Mouse (Mus musculus) cerebellum, adult 9-11 months (tissue): ENCODE data around the gene Ulk3.

ENCODE experiments used
- DNase-seq: peaks from one replicate; pipeline ENCODE4 v3.0.0; 2022

Ulk3 gene

DNA sequence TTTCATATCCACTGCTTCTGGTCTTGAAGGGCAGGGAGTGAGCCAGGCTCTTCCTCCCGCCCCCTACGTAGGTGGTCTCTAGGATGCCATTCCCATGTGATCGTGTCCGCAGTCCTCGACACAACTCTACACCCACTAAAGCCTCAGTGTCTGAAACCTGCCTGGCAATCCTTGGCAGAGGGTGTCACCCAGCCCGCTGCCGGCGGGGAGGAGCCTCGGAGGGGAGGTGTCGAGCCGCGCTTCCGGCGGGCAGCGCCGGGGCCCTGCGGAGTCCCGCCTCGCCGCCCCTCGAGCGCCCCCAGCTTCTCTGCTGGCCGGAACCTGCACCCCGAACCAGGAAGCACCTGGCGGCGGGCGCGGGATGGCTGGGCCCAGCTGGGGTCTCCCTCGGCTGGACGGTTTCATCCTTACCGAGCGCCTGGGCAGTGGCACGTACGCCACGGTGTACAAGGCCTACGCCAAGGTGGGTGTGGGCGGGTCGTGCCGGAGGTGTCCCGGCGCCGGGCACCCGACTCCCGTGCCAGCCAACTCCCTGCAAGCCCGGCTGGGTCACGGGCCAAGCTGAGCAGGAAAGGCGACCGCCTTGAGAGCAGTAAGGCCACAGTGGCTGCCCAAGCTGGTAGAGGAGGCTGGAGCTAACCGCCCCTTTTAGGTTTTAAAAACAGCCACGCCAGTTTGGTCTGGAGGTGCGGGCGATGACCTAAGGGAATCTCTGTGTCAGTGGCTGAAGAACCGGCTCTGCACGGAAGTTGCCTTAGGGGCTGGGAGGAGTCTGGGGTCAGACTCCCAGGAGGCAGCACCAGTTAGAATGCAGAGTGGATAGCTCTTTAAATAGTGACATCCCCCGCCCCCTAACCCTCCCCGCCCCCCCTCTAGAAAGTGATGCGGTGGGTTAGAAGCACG is at the start of gene Ulk3:
TSS of gene Ulk3 (plus strand) at position 229 of the 903 bp plus-strand sequence.
- DNase-seq: peak; percentile 81

DNA sequence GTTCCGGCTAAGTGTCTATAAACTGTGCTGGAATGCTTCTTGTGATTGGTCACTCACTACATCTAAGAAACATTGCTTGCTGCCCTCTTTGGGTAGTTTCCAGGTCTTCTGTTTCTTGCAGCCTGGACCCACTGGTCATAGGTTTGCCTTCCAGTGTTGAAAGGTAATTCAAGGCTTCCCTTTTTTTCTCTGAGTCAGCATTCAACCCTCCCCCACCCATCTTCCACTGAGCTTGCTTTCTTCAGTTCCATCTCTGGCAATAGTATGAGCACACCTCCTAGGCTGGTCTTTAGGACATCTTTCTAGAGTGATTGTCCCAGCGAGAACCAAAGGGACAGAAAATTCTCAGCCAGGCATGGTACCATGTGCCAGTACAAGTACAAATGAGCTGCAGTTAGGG is 49.7 kb upstream of the Ulk3 start:
- DNase-seq: no peak

DNA sequence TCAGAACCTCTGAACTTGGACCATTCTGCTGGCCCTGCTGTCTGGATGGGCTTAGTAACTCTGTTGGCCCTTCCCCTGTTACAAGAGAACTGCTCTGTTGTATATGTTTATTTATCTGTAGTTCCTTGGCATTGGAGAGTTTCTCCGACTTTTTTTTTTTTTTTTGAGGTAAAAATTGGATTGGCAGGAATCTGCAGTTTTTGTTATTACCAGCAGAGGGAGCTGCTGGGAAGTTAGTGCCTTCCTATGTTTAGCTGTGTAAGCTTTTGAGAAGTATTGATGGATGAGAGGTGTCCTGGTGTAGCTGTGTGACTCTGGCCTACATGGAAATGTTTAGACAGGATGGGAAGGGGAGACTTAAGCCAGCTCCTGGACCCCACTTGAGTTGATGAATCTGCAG is 47.9 kb upstream of the Ulk3 start:
- DNase-seq: peak; percentile 56

GRCm38 (mm10) chr9:57543951-57544350 is 45.3 kb upstream of the Ulk3 start:
- no peak for DNase-seq

DNA sequence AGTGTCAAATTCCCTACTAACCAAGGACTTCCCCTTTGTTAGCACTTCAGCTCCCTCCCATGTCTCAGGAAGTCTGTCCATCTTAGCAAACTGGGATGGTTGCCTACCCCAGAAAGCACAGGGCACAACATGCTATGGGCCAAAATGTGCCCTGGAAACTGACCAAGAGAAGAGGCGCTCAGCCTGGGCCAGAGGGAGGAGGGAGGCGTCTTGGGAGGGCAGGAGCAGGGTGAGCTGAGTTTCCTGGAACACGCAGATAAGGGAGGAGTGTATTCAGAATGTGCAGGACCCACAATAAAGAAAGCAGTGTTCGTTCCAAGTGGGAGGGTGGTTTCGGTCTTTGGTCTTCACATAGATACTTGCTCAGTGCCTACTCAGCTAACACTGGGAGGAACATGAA is 42.0 kb upstream of the Ulk3 start:
- DNase-seq: peak; percentile 70

GRCm38 (mm10) chr9:57547869-57548268 is 41.4 kb upstream of the Ulk3 start:
- DNase-seq: no peak

DNA sequence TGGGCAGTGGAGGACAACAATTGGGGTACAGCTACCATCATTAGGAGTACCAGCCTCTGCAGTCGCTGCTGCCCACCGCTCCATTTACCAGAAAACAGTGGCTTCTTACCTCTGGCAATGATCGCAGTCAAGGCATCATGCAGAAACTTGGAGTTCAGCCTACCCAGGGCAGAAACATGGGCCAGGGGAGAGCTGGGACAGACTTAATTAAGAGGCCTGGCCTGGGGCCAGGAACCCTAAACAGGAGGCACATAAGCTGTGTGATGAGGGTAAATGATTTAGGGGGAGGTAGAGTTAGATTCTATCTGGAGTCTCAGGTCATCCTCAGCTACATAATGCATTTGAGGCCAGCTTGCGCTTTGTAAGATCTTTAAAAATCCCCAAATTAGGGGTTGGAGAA is 40.1 kb upstream of the Ulk3 start:
- peak; percentile 60 for DNase-seq

DNA sequence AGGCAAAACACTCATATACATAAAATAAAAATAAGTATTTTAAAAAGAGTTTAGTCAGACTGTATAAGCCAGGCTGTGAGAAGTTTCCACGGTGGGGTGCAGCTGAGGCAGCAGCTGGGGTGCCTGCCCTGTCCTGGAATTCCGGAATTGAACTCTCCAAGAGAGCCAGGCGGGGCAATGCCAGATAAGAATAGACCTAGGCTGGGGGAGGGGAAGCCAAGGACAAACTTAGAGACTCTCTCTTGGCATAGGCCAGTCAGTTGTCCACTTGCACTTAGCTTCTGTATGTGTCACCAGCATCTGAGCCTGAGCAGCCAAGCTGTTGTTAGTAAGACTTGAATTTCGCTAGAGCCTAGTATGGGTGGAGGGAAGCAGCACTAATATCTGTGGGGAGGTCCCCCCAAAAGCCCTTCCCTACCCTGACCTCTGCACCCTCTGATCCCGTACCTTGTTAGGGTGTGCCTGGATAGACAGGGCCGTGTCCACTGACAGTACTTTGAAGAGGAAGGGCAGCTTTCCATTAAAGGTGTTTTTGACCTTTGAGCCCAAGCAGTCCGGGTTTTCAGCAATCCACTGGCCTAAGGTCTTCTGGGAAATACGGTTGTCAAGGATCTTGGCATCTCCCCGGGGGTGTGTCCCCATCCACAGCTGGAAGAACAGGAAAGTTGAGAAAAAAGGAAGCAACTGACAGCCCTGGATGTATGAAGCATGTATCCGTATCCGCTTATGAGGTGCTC is 39.0 kb upstream of the Ulk3 start:
- DNase-seq: peak; percentile 43

DNA sequence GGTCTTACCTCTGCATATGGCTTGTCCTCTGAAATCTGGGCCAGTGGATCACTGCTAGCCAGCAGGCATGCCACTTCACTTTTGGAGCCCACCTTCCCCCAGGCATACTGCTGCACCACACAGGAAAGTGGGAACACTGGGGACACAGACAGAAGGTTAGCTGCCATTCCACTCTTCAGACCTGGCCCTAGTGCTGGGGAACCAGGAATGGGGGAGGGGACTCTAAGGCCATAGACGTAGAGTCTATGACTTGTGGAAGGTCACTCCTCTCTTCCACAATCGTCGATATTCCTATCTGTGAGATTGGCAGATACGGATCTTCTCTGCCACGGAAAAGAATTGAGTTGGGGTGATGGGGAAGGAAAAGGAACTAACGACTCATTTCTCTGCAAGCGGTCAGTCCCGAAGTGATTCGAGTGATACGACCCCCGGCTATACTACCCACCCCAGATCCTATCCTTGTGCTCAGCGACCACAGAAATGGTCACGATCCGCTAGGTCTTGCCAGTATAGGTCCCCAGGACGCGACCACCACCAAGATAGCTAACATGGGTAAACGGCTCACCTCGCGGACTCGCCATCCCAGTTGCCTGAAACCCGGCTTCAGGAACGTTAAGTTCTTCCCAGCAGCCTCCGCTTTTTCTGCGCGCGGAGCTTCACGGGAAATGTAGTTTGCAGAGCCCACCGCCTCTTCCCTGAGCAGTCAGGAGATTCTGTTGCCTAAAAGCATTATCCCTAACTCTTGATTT is 36.9 kb upstream of the Ulk3 start, which contains the start of gene Mpi:
TSS of gene Mpi (minus strand) at position 625 of the 749 bp plus-strand sequence.
- peak; percentile 70 for DNase-seq

DNA sequence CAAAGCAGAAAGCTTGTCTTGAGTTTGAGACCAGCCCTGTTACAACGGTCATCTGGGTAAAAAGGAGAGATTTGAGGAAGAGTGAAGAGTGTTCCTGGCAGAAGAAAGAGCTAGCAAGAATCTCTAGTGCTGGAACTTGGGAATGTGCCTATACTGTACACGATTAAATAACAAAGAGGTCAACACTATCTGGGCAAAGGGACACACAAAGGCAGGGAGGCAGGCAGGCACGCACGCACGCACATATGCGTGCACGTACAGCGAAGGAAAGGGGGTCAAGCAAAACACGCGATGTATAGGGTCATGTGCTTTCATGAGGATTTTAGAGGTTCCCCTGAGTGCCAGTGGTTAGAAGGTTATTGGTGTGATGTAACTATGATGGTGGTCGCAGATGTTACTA is 36.1 kb upstream of the Ulk3 start:
- peak; percentile 37 for DNase-seq

- no peak for DNase-seq
These were observed 34.5 kb upstream of the Ulk3 start for GRCm38 (mm10) chr9:57554753-57555152.

DNA sequence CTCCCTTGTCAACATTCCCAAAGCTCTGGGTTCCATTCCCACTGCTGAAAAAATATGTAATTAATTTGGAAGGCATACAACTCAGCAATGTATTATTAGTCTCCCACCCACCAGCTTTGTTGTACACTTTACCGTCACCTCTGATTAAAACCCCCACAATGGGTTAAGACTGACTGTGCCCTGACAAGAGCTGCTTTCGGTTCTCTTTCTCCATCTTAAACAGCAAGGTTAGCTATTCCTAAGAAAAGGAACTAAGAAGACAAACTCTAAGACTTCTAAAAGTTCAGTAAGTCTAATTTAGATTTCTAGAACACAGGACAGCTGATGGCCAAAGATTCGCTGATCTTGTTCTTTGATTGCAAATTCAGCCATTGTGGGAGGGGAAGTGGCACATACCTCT is 32.0 kb upstream of the Ulk3 start:
- no peak for DNase-seq

DNA sequence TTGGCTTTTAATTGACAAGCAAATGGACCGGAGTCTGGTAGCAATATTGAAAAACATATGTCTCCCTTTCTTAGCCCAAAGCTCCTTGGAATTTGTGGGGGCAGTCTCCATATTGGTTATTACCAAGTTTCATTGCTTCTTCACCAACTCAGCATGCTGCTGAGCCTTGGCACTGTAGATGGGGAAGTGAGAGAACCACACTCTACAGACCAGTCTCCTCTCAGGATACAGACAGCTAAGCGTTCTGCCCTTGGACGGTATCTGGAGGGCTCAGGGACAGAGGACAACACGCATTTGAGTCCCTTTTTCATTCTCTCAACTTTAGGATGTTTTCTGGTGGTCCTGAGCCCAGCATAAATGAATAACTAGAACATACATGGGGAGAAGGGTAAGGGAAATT is 30.6 kb upstream of the Ulk3 start:
- no peak for DNase-seq

GRCm38 (mm10) chr9:57559568-57559967 is 29.7 kb upstream of the Ulk3 start:
- no peak for DNase-seq

DNA sequence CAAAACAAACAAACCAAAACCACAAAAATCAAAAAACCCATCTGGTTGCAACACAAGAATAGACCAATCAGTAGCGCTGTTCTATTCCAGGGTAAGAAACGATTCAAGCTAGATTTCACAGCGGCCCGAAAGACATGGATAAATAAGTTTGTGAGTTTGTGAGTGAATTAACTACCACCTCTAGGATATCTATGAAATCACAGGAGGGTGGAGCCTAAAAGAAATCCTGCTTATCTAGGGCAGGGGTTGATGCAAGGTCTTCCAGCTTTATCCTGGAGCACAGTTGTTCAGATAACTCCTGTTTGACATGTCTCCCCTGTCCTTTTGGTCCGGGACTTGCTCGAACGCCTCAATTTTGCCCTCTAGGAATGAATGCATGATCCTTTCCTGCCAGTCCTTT is 29.0 kb upstream of the Ulk3 start:
- DNase-seq: no peak

- peak; percentile 94 for DNase-seq
These were observed 28.2 kb upstream of the Ulk3 start, which contains the start of gene Scamp2 for GRCm38 (mm10) chr9:57560861-57561710. Gene Scamp2 (plus strand): TSS chr9:57560943.

DNA sequence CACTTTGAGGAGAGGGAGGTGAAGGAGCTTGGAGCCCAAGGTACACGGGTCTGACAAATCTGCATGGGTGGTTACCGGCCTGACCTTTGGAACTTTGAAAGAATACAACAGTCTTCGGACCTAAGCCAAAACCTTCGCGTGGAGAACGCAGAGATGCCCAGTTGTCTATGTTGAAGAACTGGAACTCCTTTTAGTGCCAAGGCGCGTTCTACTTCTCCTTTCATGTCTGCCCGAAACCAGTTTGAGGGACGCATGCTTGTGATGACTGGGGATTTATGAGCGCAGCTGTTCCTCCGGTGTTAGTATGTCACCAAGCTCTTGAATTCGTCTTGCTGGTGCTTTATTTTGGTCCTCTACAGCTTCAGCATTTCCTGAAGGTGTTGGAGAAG is 27.5 kb upstream of the Ulk3 start:
- no peak for DNase-seq

GRCm38 (mm10) chr9:57562896-57563372 is 26.3 kb upstream of the Ulk3 start:
- DNase-seq: no peak

GRCm38 (mm10) chr9:57564609-57565008 is 24.6 kb upstream of the Ulk3 start:
- DNase-seq: no peak

DNA sequence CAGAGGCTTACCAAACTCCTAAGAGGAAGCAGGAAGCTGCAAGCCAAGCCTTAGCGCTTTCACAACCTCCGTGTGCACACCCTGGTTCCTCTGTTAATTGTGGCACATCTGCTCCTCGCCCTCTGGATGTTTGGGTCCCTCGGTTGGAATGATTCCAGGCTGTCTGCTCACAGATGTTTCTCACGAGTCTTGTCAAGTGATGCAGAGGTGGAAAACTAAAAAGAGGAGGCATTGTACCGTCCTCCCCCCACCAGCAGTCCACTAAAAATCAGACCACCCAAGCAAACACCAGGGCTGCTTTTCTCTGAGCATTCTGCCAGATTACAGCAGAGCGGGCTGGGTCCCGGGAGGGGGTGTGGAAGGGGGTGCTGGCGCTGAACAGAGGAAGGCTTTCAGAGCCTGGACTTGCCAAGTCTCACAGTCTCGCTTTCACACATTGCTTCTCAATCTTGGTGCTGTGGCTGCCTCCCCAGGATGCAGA is 23.5 kb upstream of the Ulk3 start:
- no peak for DNase-seq

DNA sequence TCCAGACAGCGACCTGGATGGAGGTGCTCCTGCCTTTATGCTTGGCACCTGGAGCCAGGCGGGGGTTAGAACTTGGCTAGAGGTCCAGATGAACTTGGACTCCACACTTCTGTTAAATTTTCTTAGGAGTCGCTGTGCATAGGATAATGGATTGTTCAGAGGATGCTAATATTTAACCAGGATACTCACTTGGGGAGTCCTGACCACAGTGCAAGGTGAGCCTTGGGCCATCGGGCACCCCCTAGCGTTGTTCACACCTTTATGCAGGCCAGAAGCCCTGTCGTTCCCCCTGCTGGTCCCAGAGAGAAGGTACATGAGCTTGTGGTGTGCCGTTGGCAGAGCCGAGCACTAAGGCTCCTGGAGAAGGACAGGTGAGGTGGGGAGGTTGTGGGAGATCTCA is 22.4 kb upstream of the Ulk3 start:
- DNase-seq: no peak

DNA sequence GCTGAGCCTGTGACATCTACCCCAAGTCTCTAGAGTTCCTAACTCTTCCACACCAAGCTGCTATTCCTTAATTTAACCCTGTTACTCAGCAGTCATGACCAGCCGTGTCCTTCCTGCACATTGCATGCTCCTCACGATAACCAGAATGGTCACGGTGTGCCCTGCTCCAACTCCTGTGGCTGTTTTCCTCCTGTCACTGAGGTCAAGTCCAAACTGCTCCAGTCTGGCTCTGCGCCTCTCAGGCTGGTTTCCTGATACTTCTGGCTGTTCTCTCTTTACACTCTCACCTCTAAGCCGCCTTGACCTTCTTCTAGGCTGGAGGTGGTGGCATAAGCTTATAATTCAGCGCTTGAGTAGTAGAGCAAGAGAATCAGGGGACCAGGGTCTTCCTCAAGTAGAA is 20.8 kb upstream of the Ulk3 start:
- DNase-seq: no peak
